Comparison of ENCODE assay signal across 15 mouse cellular contexts in genomic region chr8:25392766-25393166, GRCm38 (mm10).
A peak's percentile ranks its signal among the peaks of the same experiment; 100 is the strongest.
DNase-seq lines count a peak whose midpoint lies in the region; ATAC-seq and TF ChIP-seq lines count a peak whose summit lies in the region.
"Had no signal": no experiment of that assay in that cellular context is flagged by ENCODE, and none has a peak within 500 bp of the region (broad histone marks: within the 10 kb centered on the region; RNA-seq: fewer than 3 reads in every experiment).

No protein-coding gene starts in this region.

- no peak overlapping the region for H3K4me3 ChIP-seq in neural tube, embryonic 11.5 days (ENCODE audit: low read depth, low read length)
- H3K4me3 ChIP-seq in forebrain, postnatal 0 days (ENCODE audit: low read depth, low read length) = no peak overlapping the region
- no peak overlapping the region for H3K4me3 ChIP-seq in neural tube, embryonic 15.5 days (replicated peaks)
- H3K4me3 ChIP-seq: liver, embryonic 13.5 days had no signal

- TF ChIP-seq CTCF in forebrain, postnatal 0 days (IDR thresholded peaks at IDR 0.05; ENCODE audit: low read depth) = no peak

- H3K9me3 ChIP-seq in neural tube, embryonic 11.5 days (ENCODE audit: control insufficient read depth, low read length) = no peaks in the 10 kb centered on the region
- no peaks in the 10 kb centered on the region for H3K9me3 ChIP-seq in forebrain, postnatal 0 days (ENCODE audit: low read length)
- H3K9me3 ChIP-seq in neural tube, embryonic 15.5 days (replicated peaks) = no peaks in the 10 kb centered on the region
- H3K9me3 ChIP-seq: liver, embryonic 13.5 days had no signal

- 8% methylated on average over 6 of the region's 6 CpGs for WGBS in neural tube, embryonic 11.5 days
- 6% methylated on average over 6 of the region's 6 CpGs for WGBS in forebrain, postnatal 0 days
- WGBS in neural tube, embryonic 15.5 days = 4% methylated on average over 6 of the region's 6 CpGs

- no peaks in the 10 kb centered on the region for H3K27me3 ChIP-seq in neural tube, embryonic 11.5 days (ENCODE audit: control insufficient read depth, insufficient read depth, low read length)
- no peaks in the 10 kb centered on the region for H3K27me3 ChIP-seq in forebrain, postnatal 0 days (ENCODE audit: insufficient read depth, low read length)
- no peaks in the 10 kb centered on the region for H3K27me3 ChIP-seq in neural tube, embryonic 15.5 days (replicated peaks)
- H3K27me3 ChIP-seq: liver, embryonic 13.5 days had no signal

- H3K9ac ChIP-seq in neural tube, embryonic 11.5 days (ENCODE audit: low read length) = no peak overlapping the region
- no peak overlapping the region for H3K9ac ChIP-seq in forebrain, postnatal 0 days
- H3K9ac ChIP-seq in neural tube, embryonic 15.5 days (replicated peaks) = no peak overlapping the region
- H3K9ac ChIP-seq: liver, embryonic 13.5 days had no signal

- no peaks in the 10 kb centered on the region for H3K36me3 ChIP-seq in neural tube, embryonic 11.5 days (ENCODE audit: control insufficient read depth, insufficient read depth, low read length)
- H3K36me3 ChIP-seq in forebrain, postnatal 0 days (ENCODE audit: insufficient read depth) = no peaks in the 10 kb centered on the region
- H3K36me3 ChIP-seq in neural tube, embryonic 15.5 days = no peaks in the 10 kb centered on the region
- H3K36me3 ChIP-seq: liver, embryonic 13.5 days had no signal

- no peak for ATAC-seq in neural tube, embryonic 11.5 days (ENCODE audit: insufficient read depth, low FRiP score, low TSS enrichment)
- peak; percentile 37; the same call in 1 of the 2 replicates for ATAC-seq in forebrain, postnatal 0 days
- ATAC-seq in neural tube, embryonic 15.5 days (ENCODE audit: low FRiP score) = peak; percentile 32; the same call in 1 of the 2 replicates
- ATAC-seq: lung, postnatal 0 days had no signal

- H3K4me2 ChIP-seq in neural tube, embryonic 11.5 days (ENCODE audit: low read depth) = no peak overlapping the region
- no peak overlapping the region for H3K4me2 ChIP-seq in forebrain, postnatal 0 days (ENCODE audit: low read depth)
- H3K4me2 ChIP-seq in neural tube, embryonic 15.5 days = peak overlapping the region; percentile 9; the same call in 1 of the 2 replicates
- H3K4me2 ChIP-seq: liver, embryonic 13.5 days had no signal

- peak; percentile 39 for DNase-seq in neural tube, embryonic 11.5 days (ENCODE audit: low spot score)
- no peak for DNase-seq in neural tube, embryonic 10.5 days (ENCODE audit: extremely low spot score, low spot score)
- DNase-seq in forebrain, postnatal 0 days = no peak
- DNase-seq in mesoderm, embryonic 11.5 days (ENCODE audit: low read depth, low spot score) = peak; percentile 34
- DNase-seq in kidney, adult 18-20 months = no peak
- no peak for DNase-seq in left cerebral cortex, adult 9 months (ENCODE audit: low spot score in 2 of 2)
- no peak for DNase-seq in kidney, postnatal 14 days
- DNase-seq: adrenal gland, adult 2 months; cerebellum, adult 9-11 months; kidney, postnatal 10 days; layer of hippocampus, adult 9-11 months; liver, embryonic 13.5 days; thymus, postnatal 4 days had no signal

- H3K27ac ChIP-seq in neural tube, embryonic 11.5 days (ENCODE audit: low read depth, low read length) = no peak overlapping the region
- no peak overlapping the region for H3K27ac ChIP-seq in forebrain, postnatal 0 days (ENCODE audit: low read depth, low read length)
- H3K27ac ChIP-seq in neural tube, embryonic 15.5 days (replicated peaks) = peak overlapping the region; percentile 64
- H3K27ac ChIP-seq: liver, embryonic 13.5 days had no signal

- peaks cover 13% of the 10 kb centered on the region; the same call in 1 of the 2 replicates for H3K4me1 ChIP-seq in neural tube, embryonic 11.5 days (ENCODE audit: control insufficient read depth, insufficient read depth, low read length)
- H3K4me1 ChIP-seq in forebrain, postnatal 0 days (ENCODE audit: insufficient read depth) = peaks cover 5% of the 10 kb centered on the region; the same call in 1 of the 2 replicates
- peaks cover 49% of the 10 kb centered on the region for H3K4me1 ChIP-seq in neural tube, embryonic 15.5 days
- H3K4me1 ChIP-seq: liver, embryonic 13.5 days had no signal

Comparison
In these comparisons a context has a peak if more than half of its experiments do, and no peak if none do; other contexts are left out.
1. DNase-seq: peak in neural tube, embryonic 11.5 days (single experiment) and mesoderm, embryonic 11.5 days (single experiment); none in neural tube, embryonic 10.5 days (single experiment), forebrain, postnatal 0 days (single experiment), kidney, adult 18-20 months (single experiment), left cerebral cortex, adult 9 months (0 of 2) and kidney, postnatal 14 days (single experiment).